Mouse (Mus musculus) left cerebral cortex, postnatal 25 days (tissue): ENCODE measurements around the gene Slc36a4. TPM values are rescaled to one million over a fixed set of nuclear protein-coding genes. Genes with fewer than 3 reads are reported as not detected.

ENCODE experiments used
- DNase-seq, 2 experiments: peaks; one replicate each; pipeline ENCODE4 v3.0.0; 2022; ENCODE audit warnings: low spot score in 2 of 2, mixed read lengths in 1 of 2
- intact Hi-C: fragments of 180-260 bp; cut with DNase I; formaldehyde crosslinking; loops from one replicate; pipeline ENCODE4 v1.15.1; 2025
- total RNA-seq, 2 experiments: library from RNA; stranded (reverse); gene quantifications; 2 replicates each; pipeline ENCODE4 v1.2.3; 2021

Gene Slc36a4
- total RNA-seq, 2 experiments from 2014 or later = 43.4 to 44.6 TPM

GRCm38 (mm10) chr9:15786192-15786591 lies 76.7 kb downstream of the Slc36a4 start:
- intact Hi-C loops = no loop called here
- no peak for DNase-seq

GRCm38 (mm10) chr9:15786610-15787009 lies 77.1 kb downstream of the Slc36a4 start:
- no peak for DNase-seq
- intact Hi-C loops = no loop called here

GRCm38 (mm10) chr9:15792076-15792475 lies 82.5 kb downstream of the Slc36a4 start:
- intact Hi-C loops = no loop called here
- DNase-seq = no peak

Other genes starting within 250 kb of the Slc36a4 start
- 1 to 10 TPM; 3.3 to 4.1 TPM for gene Smco4, start 216.3 kb upstream of the Slc36a4 start, total RNA-seq
- under 1 TPM; 0.30 to 0.34 TPM for gene Deup1, start 81.8 kb upstream of the Slc36a4 start, total RNA-seq
- gene Mtnr1b, start 164.8 kb downstream of the Slc36a4 start, total RNA-seq = not detected